Mouse (Mus musculus): Measurements from ENCODE around the gene Ralgds. TPM values are rescaled to one million over a fixed set of nuclear protein-coding genes. Genes with fewer than 3 reads are reported as not detected.

Ralgds gene
- polyA plus RNA-seq, 1 experiment = 24.2 TPM

- no peaks in the 10 kb centered on the region for H3K79me2 ChIP-seq (ENCODE audit: control insufficient read depth, insufficient read depth)
- no peak overlapping the region for H3ac ChIP-seq (ENCODE audit: control insufficient read depth, insufficient read length)
- TF ChIP-seq USF1 (IDR thresholded peaks at IDR 0.05; ENCODE audit: low read depth) (no peak), TCF12 (IDR thresholded peaks at IDR 0.05; ENCODE audit: insufficient read depth, poor library complexity, severe bottlenecking) (no peak), SRF (IDR thresholded peaks at IDR 0.05; ENCODE audit: control insufficient read depth, insufficient read length, low read depth) (no peak), MYOD1 (IDR thresholded peaks at IDR 0.05; ENCODE audit: control insufficient read depth in 1 of 3, insufficient read length in 2 of 3, low read depth in 2 of 3) (no peak), REST (IDR thresholded peaks at IDR 0.05; ENCODE audit: insufficient read depth, insufficient read length) (no peak), MAX (IDR thresholded peaks at IDR 0.05; ENCODE audit: low read depth) (no peak), POLR2A (IDR thresholded peaks at IDR 0.05; ENCODE audit: insufficient read length, low read depth) (no peak), E2F4 (IDR thresholded peaks at IDR 0.05; ENCODE audit: insufficient read depth) (no peak), POLR2AphosphoS2 (IDR thresholded peaks at IDR 0.05; ENCODE audit: insufficient read length, low read depth) (no peak), TCF3 (IDR thresholded peaks at IDR 0.05; ENCODE audit: insufficient read length, low read depth) (no peak), CEBPB (IDR thresholded peaks at IDR 0.05; ENCODE audit: insufficient read depth, poor library complexity, severe bottlenecking) (no peak), MYOG (IDR thresholded peaks at IDR 0.05; ENCODE audit: control insufficient read depth in 1 of 3, insufficient read depth in 1 of 3, insufficient read length in 2 of 3, low read depth in 2 of 3) (no peak)
- no peaks in the 10 kb centered on the region for H3K36me3 ChIP-seq (ENCODE audit: control insufficient read depth, insufficient read depth)
- no peak overlapping the region for H3K4me3 ChIP-seq
- no peak overlapping the region for H3K4me2 ChIP-seq (ENCODE audit: low read depth)
- no peaks in the 10 kb centered on the region for H3K27me3 ChIP-seq (ENCODE audit: control insufficient read depth, insufficient read depth, insufficient read length)
These were observed 33.6 kb downstream of the Ralgds start for GRCm38 (mm10) chr2:28546560-28546959.

GRCm38 (mm10) chr2:28547237-28548172, 34.6 kb downstream of the Ralgds start:
- Histone ChIP-seq H3K4me3 (no peak overlapping the region), H3K27me3 (ENCODE audit: control insufficient read depth, insufficient read depth, insufficient read length) (no peaks in the 10 kb centered on the region), H3ac (ENCODE audit: control insufficient read depth, insufficient read length) (no peak overlapping the region), H3K36me3 (ENCODE audit: control insufficient read depth, insufficient read depth) (peaks cover 3% of the 10 kb centered on the region), H3K79me2 (ENCODE audit: control insufficient read depth, insufficient read depth) (no peaks in the 10 kb centered on the region), H3K4me2 (ENCODE audit: low read depth) (no peak overlapping the region)
- no peak for TF ChIP-seq MAX (IDR thresholded peaks at IDR 0.05; ENCODE audit: low read depth)
- no peak for TF ChIP-seq MYOD1 (IDR thresholded peaks at IDR 0.05; ENCODE audit: control insufficient read depth in 1 of 3, insufficient read length in 2 of 3, low read depth in 2 of 3)
- no peak for TF ChIP-seq REST (IDR thresholded peaks at IDR 0.05; ENCODE audit: insufficient read depth, insufficient read length)
- no peak for TF ChIP-seq POLR2A (IDR thresholded peaks at IDR 0.05; ENCODE audit: insufficient read length, low read depth)
- no peak for TF ChIP-seq USF1 (IDR thresholded peaks at IDR 0.05; ENCODE audit: low read depth)
- no peak for TF ChIP-seq CEBPB (IDR thresholded peaks at IDR 0.05; ENCODE audit: insufficient read depth, poor library complexity, severe bottlenecking)
- no peak for TF ChIP-seq TCF12 (IDR thresholded peaks at IDR 0.05; ENCODE audit: insufficient read depth, poor library complexity, severe bottlenecking)
- TF ChIP-seq POLR2AphosphoS2 (IDR thresholded peaks at IDR 0.05; ENCODE audit: insufficient read length, low read depth) = no peak
- TF ChIP-seq TCF3 (IDR thresholded peaks at IDR 0.05; ENCODE audit: insufficient read length, low read depth) = no peak
- TF ChIP-seq SRF (IDR thresholded peaks at IDR 0.05; ENCODE audit: control insufficient read depth, insufficient read length, low read depth) = no peak
- TF ChIP-seq MYOG (IDR thresholded peaks at IDR 0.05; ENCODE audit: control insufficient read depth in 1 of 3, insufficient read depth in 1 of 3, insufficient read length in 2 of 3, low read depth in 2 of 3) = no peak
- no peak for TF ChIP-seq E2F4 (IDR thresholded peaks at IDR 0.05; ENCODE audit: insufficient read depth)

- H3K79me2 ChIP-seq (ENCODE audit: control insufficient read depth, insufficient read depth) = no peaks in the 10 kb centered on the region
- TF ChIP-seq MAX (IDR thresholded peaks at IDR 0.05; ENCODE audit: low read depth) (no peak), MYOG (IDR thresholded peaks at IDR 0.05; ENCODE audit: control insufficient read depth in 1 of 3, insufficient read depth in 1 of 3, insufficient read length in 2 of 3, low read depth in 2 of 3) (no peak), E2F4 (IDR thresholded peaks at IDR 0.05; ENCODE audit: insufficient read depth) (no peak), TCF12 (IDR thresholded peaks at IDR 0.05; ENCODE audit: insufficient read depth, poor library complexity, severe bottlenecking) (no peak), POLR2A (IDR thresholded peaks at IDR 0.05; ENCODE audit: insufficient read length, low read depth) (no peak), TCF3 (IDR thresholded peaks at IDR 0.05; ENCODE audit: insufficient read length, low read depth) (no peak), CEBPB (IDR thresholded peaks at IDR 0.05; ENCODE audit: insufficient read depth, poor library complexity, severe bottlenecking) (no peak), SRF (IDR thresholded peaks at IDR 0.05; ENCODE audit: control insufficient read depth, insufficient read length, low read depth) (no peak), POLR2AphosphoS2 (IDR thresholded peaks at IDR 0.05; ENCODE audit: insufficient read length, low read depth) (no peak), MYOD1 (IDR thresholded peaks at IDR 0.05; ENCODE audit: control insufficient read depth in 1 of 3, insufficient read length in 2 of 3, low read depth in 2 of 3) (no peak), REST (IDR thresholded peaks at IDR 0.05; ENCODE audit: insufficient read depth, insufficient read length) (no peak), USF1 (IDR thresholded peaks at IDR 0.05; ENCODE audit: low read depth) (no peak)
- H3K27me3 ChIP-seq (ENCODE audit: control insufficient read depth, insufficient read depth, insufficient read length) = no peaks in the 10 kb centered on the region
- H3K36me3 ChIP-seq (ENCODE audit: control insufficient read depth, insufficient read depth) = peaks cover 3% of the 10 kb centered on the region
- no peak overlapping the region for H3K4me2 ChIP-seq (ENCODE audit: low read depth)
- no peak overlapping the region for H3K4me3 ChIP-seq
- H3ac ChIP-seq (ENCODE audit: control insufficient read depth, insufficient read length) = no peak overlapping the region
These were observed 36.2 kb downstream of the Ralgds start for GRCm38 (mm10) chr2:28549157-28549556.

GRCm38 (mm10) chr2:28552301-28552700, 39.4 kb downstream of the Ralgds start:
- Histone ChIP-seq H3ac (ENCODE audit: control insufficient read depth, insufficient read length) (no peak overlapping the region), H3K27me3 (ENCODE audit: control insufficient read depth, insufficient read depth, insufficient read length) (no peaks in the 10 kb centered on the region), H3K4me2 (ENCODE audit: low read depth) (no peak overlapping the region), H3K36me3 (ENCODE audit: control insufficient read depth, insufficient read depth) (peaks cover 3% of the 10 kb centered on the region), H3K4me3 (no peak overlapping the region), H3K79me2 (ENCODE audit: control insufficient read depth, insufficient read depth) (no peaks in the 10 kb centered on the region)
- TF ChIP-seq MYOG (IDR thresholded peaks at IDR 0.05; ENCODE audit: control insufficient read depth in 1 of 3, insufficient read depth in 1 of 3, insufficient read length in 2 of 3, low read depth in 2 of 3) (no peak), CEBPB (IDR thresholded peaks at IDR 0.05; ENCODE audit: insufficient read depth, poor library complexity, severe bottlenecking) (no peak), MAX (IDR thresholded peaks at IDR 0.05; ENCODE audit: low read depth) (no peak)

Data from myocyte (in vitro differentiated cells).